Mouse (Mus musculus): Measurements from ENCODE around the gene Tcte3. TPM values are rescaled to one million over a fixed set of nuclear protein-coding genes. Genes with fewer than 3 reads are reported as not detected.
A peak's percentile ranks its signal among the peaks of the same experiment; 100 is the strongest.
"Not testable (repeated sequence)": the region's sequence is repeated elsewhere in the genome, so short reads cannot be mapped to it uniquely, and the experiment has no call there.

Tcte3 gene
- 3.2 and 3.4 TPM in 2 replicates for polyA plus RNA-seq (2015; fragmentation: Nextera tagmentation; extraction: Ambion mirVana)

GRCm38 (mm10) chr17:15041175-15041729 lies at the start of gene Tcte3, which contains the start of the genes Ermard and Gm3448:
Gene Tcte3 (minus strand): TSS chr17:15041488.
Gene Ermard (plus strand): TSS chr17:15041208.
Gene Gm3448 (minus strand): TSS chr17:15041537.
- not testable (repeated sequence) for H3K9me3 ChIP-seq (ENCODE audit: control insufficient read depth); H3K36me3 ChIP-seq (ENCODE audit: control insufficient read depth, insufficient read depth); H3K4me2 ChIP-seq (replicated peaks; ENCODE audit: low read depth); H3K4me3 ChIP-seq (ENCODE audit: low read depth, low read length); H3K27me3 ChIP-seq (replicated peaks; ENCODE audit: control insufficient read depth, insufficient read depth, low read length); H3K9ac ChIP-seq (ENCODE audit: low read depth, low read length); H3K27ac ChIP-seq (ENCODE audit: low read depth, low read length); H3K4me1 ChIP-seq (replicated peaks; ENCODE audit: control insufficient read depth, insufficient read depth, low read length)
- WGBS, result 0% methylated on average over 5 of the region's 56 CpGs
- ATAC-seq, result peak; percentile 99

DNA sequence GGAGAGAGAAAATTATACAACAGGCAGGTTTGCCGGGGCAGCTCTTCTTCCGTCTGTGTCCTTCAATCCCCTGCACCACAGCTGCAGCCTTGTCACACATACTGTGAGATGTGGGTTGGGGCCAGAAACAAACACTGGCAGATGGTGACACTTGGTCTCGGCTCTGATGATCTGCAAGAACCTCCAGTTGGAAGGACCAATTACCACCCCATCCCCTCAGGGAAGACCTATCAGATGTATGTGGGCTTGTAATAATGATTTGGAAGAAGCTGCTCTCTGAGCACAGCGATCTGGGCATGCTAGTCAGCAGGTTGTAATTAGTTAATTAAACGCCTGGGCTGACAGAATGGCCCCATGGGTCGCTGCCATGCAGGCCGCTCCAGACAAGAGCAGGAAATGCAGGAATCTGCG lies 47.3 kb upstream of the Tcte3 start:
- Histone ChIP-seq H3K9me3 (ENCODE audit: control insufficient read depth) (no peaks in the 10 kb centered on the region), H3K4me3 (ENCODE audit: low read depth, low read length) (no peak overlapping the region), H3K27ac (ENCODE audit: low read depth, low read length) (no peak overlapping the region), H3K36me3 (ENCODE audit: control insufficient read depth, insufficient read depth) (no peaks in the 10 kb centered on the region), H3K27me3 (replicated peaks; ENCODE audit: control insufficient read depth, insufficient read depth, low read length) (no peaks in the 10 kb centered on the region), H3K9ac (ENCODE audit: low read depth, low read length) (no peak overlapping the region), H3K4me2 (replicated peaks; ENCODE audit: low read depth) (no peak overlapping the region), H3K4me1 (replicated peaks; ENCODE audit: control insufficient read depth, insufficient read depth, low read length) (no peaks in the 10 kb centered on the region; the same call in 1 of the 2 replicates)
- ATAC-seq, result 0 out of 2 replicates have a peak, but pooled peaks have one; percentile 3
- no peak for TF ChIP-seq CTCF (IDR thresholded peaks at IDR 0.05; ENCODE audit: low read depth)
- WGBS, result 26% methylated on average over 8 of the region's 8 CpGs

GRCm38 (mm10) chr17:15088166-15088565 lies 46.9 kb upstream of the Tcte3 start:
- no peaks in the 10 kb centered on the region; the same call in 1 of the 2 replicates for H3K4me1 ChIP-seq (replicated peaks; ENCODE audit: control insufficient read depth, insufficient read depth, low read length)
- WGBS, result 18% methylated on average over 2 of the region's 2 CpGs
- no peak overlapping the region for H3K9ac ChIP-seq (ENCODE audit: low read depth, low read length)
- H3K36me3 ChIP-seq (ENCODE audit: control insufficient read depth, insufficient read depth), result no peaks in the 10 kb centered on the region
- no peaks in the 10 kb centered on the region for H3K27me3 ChIP-seq (replicated peaks; ENCODE audit: control insufficient read depth, insufficient read depth, low read length)
- no peaks in the 10 kb centered on the region for H3K9me3 ChIP-seq (ENCODE audit: control insufficient read depth)
- no peak for TF ChIP-seq CTCF (IDR thresholded peaks at IDR 0.05; ENCODE audit: low read depth)
- H3K4me3 ChIP-seq (ENCODE audit: low read depth, low read length), result no peak overlapping the region
- H3K27ac ChIP-seq (ENCODE audit: low read depth, low read length), result no peak overlapping the region
- no peak overlapping the region for H3K4me2 ChIP-seq (replicated peaks; ENCODE audit: low read depth)
- ATAC-seq, result peak; percentile 82

DNA sequence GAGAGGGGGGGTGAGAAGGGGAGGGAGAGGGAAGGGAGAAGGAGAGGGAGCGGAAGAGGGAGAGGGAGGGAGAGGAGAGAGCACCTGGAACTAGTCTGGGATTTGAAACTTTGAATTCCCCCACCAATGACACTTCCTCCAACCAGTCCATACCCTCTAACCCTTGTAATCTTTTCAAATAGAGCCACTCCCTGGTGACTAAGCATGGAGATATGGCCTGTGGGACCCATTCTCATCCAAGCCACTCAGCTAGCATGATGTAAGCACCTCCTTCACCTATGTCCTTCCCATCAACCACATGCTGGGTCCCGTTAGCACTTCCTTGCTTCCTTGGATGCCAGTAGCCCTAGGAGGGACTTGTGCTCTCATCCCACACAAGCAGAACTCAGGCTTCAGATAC lies 43.7 kb upstream of the Tcte3 start:
- Histone ChIP-seq H3K4me1 (replicated peaks; ENCODE audit: control insufficient read depth, insufficient read depth, low read length) (peaks cover 4% of the 10 kb centered on the region; the same call in 1 of the 2 replicates), H3K36me3 (ENCODE audit: control insufficient read depth, insufficient read depth) (no peaks in the 10 kb centered on the region), H3K27me3 (replicated peaks; ENCODE audit: control insufficient read depth, insufficient read depth, low read length) (no peaks in the 10 kb centered on the region), H3K4me2 (replicated peaks; ENCODE audit: low read depth) (no peak overlapping the region), H3K27ac (ENCODE audit: low read depth, low read length) (no peak overlapping the region), H3K9me3 (ENCODE audit: control insufficient read depth) (no peaks in the 10 kb centered on the region), H3K9ac (ENCODE audit: low read depth, low read length) (no peak overlapping the region), H3K4me3 (ENCODE audit: low read depth, low read length) (no peak overlapping the region)
- TF ChIP-seq CTCF (IDR thresholded peaks at IDR 0.05; ENCODE audit: low read depth), result no peak
- peak; percentile 62; the same call in 1 of the 2 replicates for ATAC-seq
- 51% methylated on average over 2 of the region's 2 CpGs for WGBS

DNA sequence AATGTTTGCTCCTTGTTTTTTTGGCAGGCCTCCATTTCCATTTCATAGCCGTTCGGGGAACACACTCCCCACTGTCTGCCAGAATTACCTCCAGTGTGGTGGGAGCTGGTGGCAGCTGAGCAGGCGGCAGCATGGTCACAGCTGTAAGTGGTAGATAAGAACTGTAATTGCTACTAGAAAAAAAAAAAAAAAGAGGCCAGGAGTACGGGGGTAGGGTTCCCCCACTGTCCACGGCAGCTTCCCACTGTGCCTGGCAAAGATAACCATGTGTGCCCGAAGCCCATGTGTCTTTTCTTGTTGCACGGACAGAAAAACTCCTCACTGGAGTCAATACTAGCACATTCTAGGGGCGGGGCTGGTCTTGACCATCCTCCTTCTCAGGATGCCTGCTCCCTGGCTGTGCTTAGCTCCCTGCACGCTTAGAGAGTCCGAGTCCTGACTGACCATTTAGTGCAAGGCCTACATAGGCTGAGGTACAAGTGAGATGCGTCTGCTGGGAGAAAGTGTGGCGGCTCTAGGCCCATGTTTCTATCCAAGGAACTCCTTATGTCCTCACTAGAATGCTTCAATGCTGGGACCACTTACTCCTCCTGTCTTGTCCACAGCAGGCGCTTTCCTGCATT lies 43.0 kb upstream of the Tcte3 start:
- TF ChIP-seq CTCF (IDR thresholded peaks at IDR 0.05; ENCODE audit: low read depth), result no peak
- H3K4me1 ChIP-seq (replicated peaks; ENCODE audit: control insufficient read depth, insufficient read depth, low read length), result peaks cover 4% of the 10 kb centered on the region; the same call in 1 of the 2 replicates
- 54% methylated on average over 13 of the region's 13 CpGs for WGBS
- no peak overlapping the region for H3K4me3 ChIP-seq (ENCODE audit: low read depth, low read length)
- H3K27me3 ChIP-seq (replicated peaks; ENCODE audit: control insufficient read depth, insufficient read depth, low read length), result no peaks in the 10 kb centered on the region
- ATAC-seq, result no peak
- H3K27ac ChIP-seq (ENCODE audit: low read depth, low read length), result no peak overlapping the region
- no peak overlapping the region for H3K4me2 ChIP-seq (replicated peaks; ENCODE audit: low read depth)
- no peaks in the 10 kb centered on the region for H3K36me3 ChIP-seq (ENCODE audit: control insufficient read depth, insufficient read depth)
- no peak overlapping the region for H3K9ac ChIP-seq (ENCODE audit: low read depth, low read length)
- H3K9me3 ChIP-seq (ENCODE audit: control insufficient read depth), result no peaks in the 10 kb centered on the region

GRCm38 (mm10) chr17:15077536-15077935 lies 36.2 kb upstream of the Tcte3 start:
- Histone ChIP-seq H3K4me1 (replicated peaks; ENCODE audit: control insufficient read depth, insufficient read depth, low read length) (peaks cover 7% of the 10 kb centered on the region; the same call in 1 of the 2 replicates), H3K27me3 (replicated peaks; ENCODE audit: control insufficient read depth, insufficient read depth, low read length) (no peaks in the 10 kb centered on the region), H3K9ac (ENCODE audit: low read depth, low read length) (no peak overlapping the region), H3K4me2 (replicated peaks; ENCODE audit: low read depth) (no peak overlapping the region), H3K9me3 (ENCODE audit: control insufficient read depth) (no peaks in the 10 kb centered on the region), H3K36me3 (ENCODE audit: control insufficient read depth, insufficient read depth) (no peaks in the 10 kb centered on the region), H3K4me3 (ENCODE audit: low read depth, low read length) (no peak overlapping the region), H3K27ac (ENCODE audit: low read depth, low read length) (no peak overlapping the region; the same call in 1 of the 2 replicates)
- no peak for TF ChIP-seq CTCF (IDR thresholded peaks at IDR 0.05; ENCODE audit: low read depth)
- 13% methylated on average over 2 of the region's 2 CpGs for WGBS
- peak; percentile 55 for ATAC-seq
